Mouse (Mus musculus): ENCODE data around the gene Tpm3. TPM values are rescaled to one million over a fixed set of nuclear protein-coding genes. Genes with fewer than 3 reads are reported as not detected.
A peak's percentile ranks its signal among the peaks of the same experiment; 100 is the strongest.

Tpm3 gene
- polyA plus RNA-seq, 1 experiment from 2014 or later = 343 TPM

GRCm38 (mm10) chr3:90065553-90065952 is 6.9 kb upstream of the Tpm3 start:
- Histone ChIP-seq H3K4me1 (ENCODE audit: control insufficient read depth, insufficient read depth, low read depth, low read length) (no peaks in the 10 kb centered on the region), H3K9ac (ENCODE audit: low read depth, low read length) (no peak overlapping the region), H3K4me2 (ENCODE audit: low read length) (no peak overlapping the region), H3K36me3 (ENCODE audit: control insufficient read depth, insufficient read depth, low read length) (peaks cover 11% of the 10 kb centered on the region), H3K4me3 (ENCODE audit: low read length) (no peak overlapping the region), H3K27me3 (replicated peaks; ENCODE audit: control insufficient read depth, insufficient read depth, low read length) (no peaks in the 10 kb centered on the region), H3K9me3 (ENCODE audit: control insufficient read depth, low read length) (no peaks in the 10 kb centered on the region), H3K27ac (ENCODE audit: low read depth, low read length) (no peak overlapping the region)
- 61% methylated on average over 3 of the region's 3 CpGs for WGBS
- no peak for ATAC-seq

GRCm38 (mm10) chr3:90067851-90068250 is 4.6 kb upstream of the Tpm3 start:
- Histone ChIP-seq H3K27ac (ENCODE audit: low read depth, low read length) (no peak overlapping the region), H3K4me2 (ENCODE audit: low read length) (no peak overlapping the region), H3K27me3 (replicated peaks; ENCODE audit: control insufficient read depth, insufficient read depth, low read length) (no peaks in the 10 kb centered on the region), H3K4me3 (ENCODE audit: low read length) (no peak overlapping the region), H3K9ac (ENCODE audit: low read depth, low read length) (no peak overlapping the region), H3K9me3 (ENCODE audit: control insufficient read depth, low read length) (no peaks in the 10 kb centered on the region), H3K4me1 (ENCODE audit: control insufficient read depth, insufficient read depth, low read depth, low read length) (no peaks in the 10 kb centered on the region), H3K36me3 (ENCODE audit: control insufficient read depth, insufficient read depth, low read length) (0 out of 2 replicates have a peak, but pooled peaks cover 2% of the 10 kb centered on the region)
- 83% methylated on average over 4 of the region's 4 CpGs for WGBS
- ATAC-seq = no peak

DNA sequence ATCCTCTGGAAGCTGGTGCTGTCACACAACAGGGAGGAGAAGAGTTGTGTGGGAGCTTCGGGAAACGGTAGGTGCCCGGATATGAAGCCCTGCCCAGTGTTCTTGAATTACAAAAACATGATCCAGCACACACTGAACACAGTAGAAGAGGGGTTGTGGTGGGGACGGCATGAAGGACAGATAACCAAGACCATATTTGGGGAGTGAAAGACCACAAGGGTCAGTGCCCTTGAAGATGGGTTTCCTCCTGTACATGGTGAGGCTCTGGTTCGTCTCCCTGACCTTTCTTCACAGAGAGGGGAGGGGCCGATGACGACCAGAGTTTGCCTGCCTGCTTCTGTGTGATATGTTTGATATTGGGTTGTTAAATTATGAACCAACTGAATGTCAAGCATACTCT is 2.8 kb upstream of the Tpm3 start:
- 0 out of 2 replicates have a peak, but pooled peaks cover 2% of the 10 kb centered on the region for H3K36me3 ChIP-seq (ENCODE audit: control insufficient read depth, insufficient read depth, low read length)
- no peak overlapping the region for H3K9ac ChIP-seq (ENCODE audit: low read depth, low read length)
- ATAC-seq = no peak
- no peaks in the 10 kb centered on the region for H3K27me3 ChIP-seq (replicated peaks; ENCODE audit: control insufficient read depth, insufficient read depth, low read length)
- H3K9me3 ChIP-seq (ENCODE audit: control insufficient read depth, low read length) = no peaks in the 10 kb centered on the region
- no peak overlapping the region for H3K27ac ChIP-seq (ENCODE audit: low read depth, low read length)
- 84% methylated on average over 7 of the region's 7 CpGs for WGBS
- H3K4me3 ChIP-seq (ENCODE audit: low read length) = no peak overlapping the region
- no peaks in the 10 kb centered on the region for H3K4me1 ChIP-seq (ENCODE audit: control insufficient read depth, insufficient read depth, low read depth, low read length)
- no peak overlapping the region for H3K4me2 ChIP-seq (ENCODE audit: low read length)

- WGBS = 9% methylated on average over 5 of the region's 5 CpGs
- no peaks in the 10 kb centered on the region for H3K9me3 ChIP-seq (ENCODE audit: control insufficient read depth, low read length)
- H3K4me3 ChIP-seq (ENCODE audit: low read length) = no peak overlapping the region
- H3K9ac ChIP-seq (ENCODE audit: low read depth, low read length) = no peak overlapping the region
- H3K4me1 ChIP-seq (ENCODE audit: control insufficient read depth, insufficient read depth, low read depth, low read length) = peaks cover 22% of the 10 kb centered on the region
- H3K27me3 ChIP-seq (replicated peaks; ENCODE audit: control insufficient read depth, insufficient read depth, low read length) = no peaks in the 10 kb centered on the region
- no peak overlapping the region for H3K27ac ChIP-seq (ENCODE audit: low read depth, low read length)
- no peak for ATAC-seq
- no peaks in the 10 kb centered on the region for H3K36me3 ChIP-seq (ENCODE audit: control insufficient read depth, insufficient read depth, low read length)
- peak overlapping the region; percentile 27 for H3K4me2 ChIP-seq (ENCODE audit: low read length)
Observed at GRCm38 (mm10) chr3:90076921-90077716, 4.7 kb downstream of the Tpm3 start.

DNA sequence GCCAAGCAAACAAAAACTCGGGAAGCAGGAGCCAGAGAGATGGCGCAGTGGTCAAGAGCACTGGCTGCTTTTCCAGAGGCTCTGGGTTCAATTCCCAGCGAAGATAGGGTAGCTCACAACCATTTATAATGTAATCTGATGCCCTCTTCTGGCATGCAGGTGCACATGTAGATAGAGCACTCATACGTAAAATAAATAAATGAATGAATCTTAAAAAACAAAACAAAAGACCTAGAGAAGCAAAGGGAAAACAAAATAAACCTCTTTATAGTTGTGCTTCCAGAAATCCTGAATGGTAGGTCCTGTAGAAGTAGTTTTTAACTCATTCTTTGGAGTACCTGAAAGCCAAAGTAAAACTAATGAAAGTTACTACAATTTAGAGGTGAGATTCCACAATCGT is 5.8 kb downstream of the Tpm3 start:
- Histone ChIP-seq H3K9ac (ENCODE audit: low read depth, low read length) (no peak overlapping the region), H3K27ac (ENCODE audit: low read depth, low read length) (no peak overlapping the region), H3K4me3 (ENCODE audit: low read length) (no peak overlapping the region), H3K27me3 (replicated peaks; ENCODE audit: control insufficient read depth, insufficient read depth, low read length) (no peaks in the 10 kb centered on the region), H3K4me1 (ENCODE audit: control insufficient read depth, insufficient read depth, low read depth, low read length) (peaks cover 31% of the 10 kb centered on the region), H3K4me2 (ENCODE audit: low read length) (no peak overlapping the region), H3K36me3 (ENCODE audit: control insufficient read depth, insufficient read depth, low read length) (no peaks in the 10 kb centered on the region), H3K9me3 (ENCODE audit: control insufficient read depth, low read length) (no peaks in the 10 kb centered on the region)
- 64% methylated on average over 5 of the region's 5 CpGs for WGBS
- ATAC-seq = no peak

- Histone ChIP-seq H3K36me3 (ENCODE audit: control insufficient read depth, insufficient read depth, low read length) (no peaks in the 10 kb centered on the region), H3K9me3 (ENCODE audit: control insufficient read depth, low read length) (no peaks in the 10 kb centered on the region), H3K9ac (ENCODE audit: low read depth, low read length) (peak overlapping the region; percentile 77), H3K4me3 (ENCODE audit: low read length) (peak overlapping the region; percentile 92), H3K27me3 (replicated peaks; ENCODE audit: control insufficient read depth, insufficient read depth, low read length) (no peaks in the 10 kb centered on the region), H3K27ac (ENCODE audit: low read depth, low read length) (peak overlapping the region; percentile 88), H3K4me1 (ENCODE audit: control insufficient read depth, insufficient read depth, low read depth, low read length) (peaks cover 41% of the 10 kb centered on the region), H3K4me2 (ENCODE audit: low read length) (peak overlapping the region; percentile 76)
- 0% methylated on average over 33 of the region's 33 CpGs for WGBS
- peak; percentile 96 for ATAC-seq
Observed at GRCm38 (mm10) chr3:90079133-90079762, 6.8 kb downstream of the Tpm3 start.

- 0% methylated on average over 48 of the region's 53 CpGs for WGBS
- peak overlapping the region; percentile 76 for H3K4me2 ChIP-seq (ENCODE audit: low read length)
- peak overlapping the region; percentile 92 for H3K4me3 ChIP-seq (ENCODE audit: low read length)
- ATAC-seq = peak; percentile 69
- H3K27me3 ChIP-seq (replicated peaks; ENCODE audit: control insufficient read depth, insufficient read depth, low read length) = no peaks in the 10 kb centered on the region
- H3K9ac ChIP-seq (ENCODE audit: low read depth, low read length) = peak overlapping the region; percentile 77
- no peaks in the 10 kb centered on the region for H3K9me3 ChIP-seq (ENCODE audit: control insufficient read depth, low read length)
- peaks cover 43% of the 10 kb centered on the region for H3K4me1 ChIP-seq (ENCODE audit: control insufficient read depth, insufficient read depth, low read depth, low read length)
- no peaks in the 10 kb centered on the region for H3K36me3 ChIP-seq (ENCODE audit: control insufficient read depth, insufficient read depth, low read length)
- peak overlapping the region; percentile 88 for H3K27ac ChIP-seq (ENCODE audit: low read depth, low read length)
Observed at GRCm38 (mm10) chr3:90079763-90080497, 7.5 kb downstream of the Tpm3 start.

- H3K9me3 ChIP-seq (ENCODE audit: control insufficient read depth, low read length) = no peaks in the 10 kb centered on the region
- no peaks in the 10 kb centered on the region for H3K27me3 ChIP-seq (replicated peaks; ENCODE audit: control insufficient read depth, insufficient read depth, low read length)
- H3K27ac ChIP-seq (ENCODE audit: low read depth, low read length) = peak overlapping the region; percentile 88; the same call in 1 of the 2 replicates
- peaks cover 43% of the 10 kb centered on the region for H3K4me1 ChIP-seq (ENCODE audit: control insufficient read depth, insufficient read depth, low read depth, low read length)
- H3K4me3 ChIP-seq (ENCODE audit: low read length) = peak overlapping the region; percentile 92
- ATAC-seq = no peak
- H3K9ac ChIP-seq (ENCODE audit: low read depth, low read length) = peak overlapping the region; percentile 77
- 2% methylated on average over 6 of the region's 6 CpGs for WGBS
- H3K36me3 ChIP-seq (ENCODE audit: control insufficient read depth, insufficient read depth, low read length) = no peaks in the 10 kb centered on the region
- H3K4me2 ChIP-seq (ENCODE audit: low read length) = peak overlapping the region; percentile 76
Observed at GRCm38 (mm10) chr3:90080498-90080863, 8.0 kb downstream of the Tpm3 start.
